Mouse (Mus musculus): ENCODE results near the gene Gprin1.

DNA sequence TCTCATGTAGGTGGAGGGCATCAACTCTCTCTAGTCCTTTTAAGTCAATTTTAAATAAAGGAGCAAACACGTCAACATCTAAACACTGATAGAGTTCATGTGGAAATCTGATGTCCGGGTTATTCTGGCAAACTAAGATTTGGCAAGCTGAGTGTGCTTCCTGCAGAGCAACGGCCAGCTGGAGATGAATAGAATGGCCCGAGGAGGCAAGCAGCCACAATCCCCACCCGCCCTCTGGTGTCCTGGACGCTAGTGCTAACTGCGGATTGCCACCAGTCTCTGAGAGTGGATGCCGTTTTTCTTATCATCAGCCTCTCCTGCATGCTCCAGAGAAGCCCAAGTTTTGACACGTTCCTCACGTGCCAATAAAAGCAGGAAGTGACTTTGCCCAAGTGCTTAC, 2.8 kb downstream of the Gprin1 start:
- no peak for TF ChIP-seq GABPA (IDR thresholded peaks at IDR 0.05; ENCODE audit: low read depth, low read length)
- no peak for TF ChIP-seq POLR2A (IDR thresholded peaks at IDR 0.05; ENCODE audit: control insufficient read depth in 1 of 2, insufficient read depth in 1 of 2, low read depth in 1 of 2, low read length in 2 of 2, poor library complexity in 1 of 2)
- no peak for TF ChIP-seq BHLHE40 (IDR thresholded peaks at IDR 0.05; ENCODE audit: borderline replicate concordance, low read depth, low read length)
- no peak for TF ChIP-seq CTCF (IDR thresholded peaks at IDR 0.05 in 2 of 3, conservative IDR thresholded peaks at IDR 0.05 in 1 of 3; ENCODE audit: control insufficient read depth in 1 of 3, insufficient read depth in 1 of 3, low read depth in 2 of 3, low read length in 3 of 3, poor library complexity in 1 of 3, severe bottlenecking in 1 of 3)
- no peak for TF ChIP-seq ZC3H11A (IDR thresholded peaks at IDR 0.05; ENCODE audit: low read depth, low read length)
- no peak for TF ChIP-seq ETS1 (IDR thresholded peaks at IDR 0.05; ENCODE audit: low read depth, low read length)
- TF ChIP-seq KAT2A (conservative IDR thresholded peaks at IDR 0.05; ENCODE audit: low read depth, low read length), result no peak
- no peak for TF ChIP-seq CHD1 (IDR thresholded peaks at IDR 0.05; ENCODE audit: low read depth, low read length)
- TF ChIP-seq ELF1 (IDR thresholded peaks at IDR 0.05; ENCODE audit: low read depth, low read length), result no peak
